Comparison of ENCODE assay signal across 8 mouse cellular contexts in genomic region chr1:185203196-185203908, GRCm38 (mm10). TPM values are rescaled to one million over a fixed set of nuclear protein-coding genes. Genes with fewer than 3 reads are reported as not detected.
A peak's percentile ranks its signal among the peaks of the same experiment; 100 is the strongest.
DNase-seq lines count a peak whose midpoint lies in the region; ATAC-seq and TF ChIP-seq lines count a peak whose summit lies in the region.

No protein-coding gene starts in this region.

- TF ChIP-seq POLR2A in testis, adult 2 months (IDR thresholded peaks at IDR 0.05; ENCODE audit: control insufficient read depth, low read depth, low read length) = no peak

- H3K9me3 ChIP-seq in kidney, embryonic 14.5 days (ENCODE audit: control insufficient read depth, low read length) = no peaks in the 10 kb centered on the region
- H3K9me3 ChIP-seq in stomach, embryonic 14.5 days (ENCODE audit: control insufficient read depth, low read depth, low read length) = no peaks in the 10 kb centered on the region

- peak overlapping the region; percentile 45 for H3K27ac ChIP-seq in testis, adult 2 months (ENCODE audit: control insufficient read depth, insufficient read depth, low read depth, low read length)
- H3K27ac ChIP-seq in kidney, embryonic 14.5 days (ENCODE audit: low read depth, low read length) = peak overlapping the region; percentile 49; the same call in 1 of the 2 replicates
- peak overlapping the region; percentile 76 for H3K27ac ChIP-seq in stomach, embryonic 14.5 days (ENCODE audit: low read length)

- H3K9ac ChIP-seq in kidney, embryonic 14.5 days (ENCODE audit: low read depth, low read length) = peak overlapping the region; percentile 85; the same call in 1 of the 2 replicates
- H3K9ac ChIP-seq in stomach, embryonic 14.5 days (replicated peaks; ENCODE audit: low read depth, low read length) = peak overlapping the region; percentile 89

- no peak for DNase-seq in testis, postnatal 14 days (ENCODE audit: low spot score)
- DNase-seq in cerebellum, postnatal 25 days = peak; percentile 41 to 48
- DNase-seq in heart, adult 9 months (ENCODE audit: low spot score in 2 of 2) = peak; percentile 35 to 47
- peak; percentile 58 for DNase-seq in lung, postnatal 25 days (ENCODE audit: low spot score)
- no peak for DNase-seq in right cerebral cortex, postnatal 36 days (ENCODE audit: low spot score in 2 of 2)

- peaks cover 2% of the 10 kb centered on the region for H3K4me1 ChIP-seq in testis, adult 2 months (ENCODE audit: control insufficient read depth, insufficient read depth, low read length)
- H3K4me1 ChIP-seq in kidney, embryonic 14.5 days (ENCODE audit: control insufficient read depth, insufficient read depth, low read length) = peaks cover 13% of the 10 kb centered on the region
- H3K4me1 ChIP-seq in stomach, embryonic 14.5 days (ENCODE audit: control insufficient read depth, insufficient read depth, low read length) = peaks cover 9% of the 10 kb centered on the region; the same call in 1 of the 2 replicates

- peak overlapping the region; percentile 78 for H3K4me2 ChIP-seq in kidney, embryonic 14.5 days (replicated peaks; ENCODE audit: low read depth, low read length)
- peak overlapping the region; percentile 88 for H3K4me2 ChIP-seq in stomach, embryonic 14.5 days (replicated peaks; ENCODE audit: low read depth, low read length)

- 4% methylated on average over 23 of the region's 23 CpGs for WGBS in kidney, embryonic 14.5 days
- WGBS in stomach, embryonic 14.5 days = 4% methylated on average over 23 of the region's 23 CpGs

- peak overlapping the region; percentile 90 for H3K4me3 ChIP-seq in testis, adult 2 months (ENCODE audit: control insufficient read depth, low read depth, low read length)
- peak overlapping the region; percentile 92 for H3K4me3 ChIP-seq in kidney, embryonic 14.5 days (ENCODE audit: low read length)
- H3K4me3 ChIP-seq in stomach, embryonic 14.5 days (ENCODE audit: low read depth, low read length) = peak overlapping the region; percentile 97

- no peak for ATAC-seq in kidney, embryonic 14.5 days (ENCODE audit: low FRiP score, low TSS enrichment)
- ATAC-seq in stomach, embryonic 14.5 days (ENCODE audit: insufficient number of reproducible peaks, insufficient read depth, low FRiP score, low read depth) = no peak; the same call in 1 of the 2 replicates

- no peak for TF ChIP-seq CTCF in testis, adult 2 months (IDR thresholded peaks at IDR 0.05; ENCODE audit: control insufficient read depth, insufficient read depth, insufficient replicate concordance, low read depth, low read length)

- H3K27me3 ChIP-seq in testis, adult 2 months (ENCODE audit: control insufficient read depth, insufficient read depth, low read length) = no peaks in the 10 kb centered on the region
- H3K27me3 ChIP-seq in kidney, embryonic 14.5 days (ENCODE audit: control insufficient read depth, insufficient read depth, low read length) = no peaks in the 10 kb centered on the region
- H3K27me3 ChIP-seq in stomach, embryonic 14.5 days (ENCODE audit: control insufficient read depth, insufficient read depth, low read length) = no peaks in the 10 kb centered on the region

- no peaks in the 10 kb centered on the region for H3K36me3 ChIP-seq in testis, adult 2 months (ENCODE audit: control insufficient read depth, insufficient read depth, low read length)
- H3K36me3 ChIP-seq in kidney, embryonic 14.5 days (ENCODE audit: control insufficient read depth, insufficient read depth, low read length) = no peaks in the 10 kb centered on the region
- H3K36me3 ChIP-seq in stomach, embryonic 14.5 days (ENCODE audit: control insufficient read depth, insufficient read depth, low read length) = no peaks in the 10 kb centered on the region; the same call in 1 of the 2 replicates

RNA-seq across cellular contexts. Expression of gene Rab3gap2, which starts 0.6 kb away (rescaled TPM):
- 12.3 and 13.7 TPM in 2 replicates for polyA plus RNA-seq in testis, adult 2 months (2012; rRNA removed)
- 13.0 and 21.9 TPM in 2 replicates for polyA plus RNA-seq in kidney, embryonic 14.5 days (2014; fragmentation: Nextera tagmentation; extraction: Ambion mirVana)
- 23.7 and 24.9 TPM in 2 replicates for polyA plus RNA-seq in stomach, embryonic 14.5 days (2014; fragmentation: Nextera tagmentation; extraction: Ambion mirVana)

Comparison
In these comparisons a context has a peak if more than half of its experiments do, and no peak if none do; other contexts are left out.
1. DNase-seq: peak in cerebellum, postnatal 25 days (2 of 2), heart, adult 9 months (2 of 2) and lung, postnatal 25 days (single experiment); none in testis, postnatal 14 days (single experiment) and right cerebral cortex, postnatal 36 days (0 of 2).
2. Peak in every context shown above with its lines, with median percentiles within 50 percentile points of each other: H3K27ac ChIP-seq and H3K4me3 ChIP-seq.